Mouse (Mus musculus) intestine, postnatal 0 days (tissue): ENCODE results near the gene Hid1. TPM values are rescaled to one million over a fixed set of nuclear protein-coding genes. Genes with fewer than 3 reads are reported as not detected.

Experiments
- ATAC-seq: fragments of 200-750 bp; cut with Nextera tagmentation; 2 replicates; pipeline ENCODE4 v1.8.0; 2017; ENCODE audit warnings: mild to moderate bottlenecking, moderate TSS enrichment, moderate library complexity
- H3K27ac ChIP-seq: fragments of 300-500 bp; sonication (generic); 2 replicates; pipeline ENCODE4 v1.5.1; 2014; ENCODE audit warnings: mild to moderate bottlenecking, low read depth, low read length, moderate library complexity
- H3K27me3 ChIP-seq: fragments of 300-500 bp; sonication (generic); replicated peaks from 2 replicates; pipeline ENCODE4 v1.6.1; 2014; ENCODE audit warnings: low read length, mixed read lengths; ENCODE audit not compliant: control insufficient read depth, insufficient read depth
- H3K36me3 ChIP-seq: fragments of 300-500 bp; sonication (generic); 2 replicates; pipeline ENCODE4 v1.6.1; 2014; ENCODE audit warnings: mild to moderate bottlenecking, moderate library complexity; ENCODE audit not compliant: control insufficient read depth, insufficient read depth
- H3K4me1 ChIP-seq: fragments of 300-500 bp; sonication (generic); replicated peaks from 2 replicates; pipeline ENCODE4 v1.6.1; 2014; ENCODE audit warnings: antibody characterized with exemption, low read length, mixed read lengths; ENCODE audit not compliant: control insufficient read depth, insufficient read depth
- H3K4me2 ChIP-seq: fragments of 300-500 bp; sonication (generic); replicated peaks from 2 replicates; pipeline ENCODE4 v1.6.1; 2014; ENCODE audit warnings: low read depth, mild to moderate bottlenecking, moderate library complexity
- H3K4me3 ChIP-seq: fragments of 300-500 bp; sonication (generic); 2 replicates; pipeline ENCODE4 v1.5.1; 2014; ENCODE audit warnings: low read depth, low read length
- H3K9ac ChIP-seq: fragments of 300-500 bp; sonication (generic); 2 replicates; pipeline ENCODE4 v1.6.1; 2014; ENCODE audit warnings: mild to moderate bottlenecking, low read depth, low read length
- H3K9me3 ChIP-seq: fragments of 300-500 bp; sonication (generic); 2 replicates; pipeline ENCODE4 v1.6.1; 2016; ENCODE audit warnings: mixed run types; ENCODE audit not compliant: control insufficient read depth
- CTCF ChIP-seq: sonication (generic); IDR thresholded peaks from 2 replicates; pipeline ENCODE4 v1.5.1; 2016; ENCODE audit warnings: low read depth, mild to moderate bottlenecking, control low read depth, antibody characterized with exemption, moderate library complexity
- WGBS: fragments of 180-500 bp; shearing (Covaris S2); extraction: QIAGEN DNeasy Blood & Tissue Kit; methylation state at CpG from one replicate; pipeline ENCODE4 v1.1.7; 2014; 5-methylcytosine and 5-hydroxymethylcytosine counted together
- polyA plus RNA-seq: library from polyadenylated mRNA; unstranded; fragments of >200 nt; fragmentation: Nextera tagmentation; extraction: Ambion mirVana; gene quantifications from 2 replicates; pipeline ENCODE4 v1.2.1, GENCODE M21; 2015

Hid1 gene
- polyA plus RNA-seq, 1 experiment from 2014 or later, result 10.8 TPM

GRCm38 (mm10) chr11:115336115-115336514, 31.4 kb downstream of the Hid1 start:
- WGBS, result 21% methylated on average over 6 of the region's 6 CpGs
- no peaks in the 10 kb centered on the region for H3K36me3 ChIP-seq
- no peak overlapping the region for H3K4me3 ChIP-seq
- no peak overlapping the region for H3K4me2 ChIP-seq
- no peak overlapping the region for H3K9ac ChIP-seq
- no peak overlapping the region for H3K27ac ChIP-seq
- no peak for TF ChIP-seq CTCF
- ATAC-seq, result no peak
- no peaks in the 10 kb centered on the region for H3K9me3 ChIP-seq
- peaks cover 13% of the 10 kb centered on the region; the same call in 1 of the 2 replicates for H3K4me1 ChIP-seq
- H3K27me3 ChIP-seq, result peaks cover 46% of the 10 kb centered on the region

- 0 out of 2 replicates have a peak overlapping the region, but pooled peaks have one; percentile 18 for H3K4me3 ChIP-seq
- 43% methylated on average over 12 of the region's 12 CpGs for WGBS
- no peak overlapping the region; the same call in 1 of the 2 replicates for H3K4me2 ChIP-seq
- no peak overlapping the region for H3K9ac ChIP-seq
- no peak overlapping the region for H3K27ac ChIP-seq
- no peak for TF ChIP-seq CTCF
- peaks cover 49% of the 10 kb centered on the region for H3K27me3 ChIP-seq
- ATAC-seq, result no peak
- no peaks in the 10 kb centered on the region for H3K36me3 ChIP-seq
- no peaks in the 10 kb centered on the region for H3K9me3 ChIP-seq
- peaks cover 13% of the 10 kb centered on the region; the same call in 1 of the 2 replicates for H3K4me1 ChIP-seq
Measured at GRCm38 (mm10) chr11:115335223-115335622, 32.3 kb downstream of the Hid1 start.

- H3K9ac ChIP-seq, result peak within 1 kb of the TSS; percentile 26; the same call in 1 of the 2 replicates
- TF ChIP-seq CTCF, result no peak
- H3K27ac ChIP-seq, result no peak within 1 kb of the TSS
- H3K36me3 ChIP-seq, result no peaks in the 10 kb centered on the region
- peaks cover 54% of the 10 kb centered on the region for H3K27me3 ChIP-seq
- H3K4me3 ChIP-seq, result 0 out of 2 replicates have a peak within 1 kb of the TSS, but pooled peaks have one; percentile 18
- H3K4me1 ChIP-seq, result peaks cover 13% of the 10 kb centered on the region; the same call in 1 of the 2 replicates
- 3% methylated on average over 29 of the region's 29 CpGs for WGBS
- no peak for ATAC-seq
- peak within 1 kb of the TSS; percentile 44 for H3K4me2 ChIP-seq
- no peaks in the 10 kb centered on the region for H3K9me3 ChIP-seq
Measured at GRCm38 (mm10) chr11:115334531-115334930, 33.0 kb downstream of the Hid1 start, which contains the start of gene Otop3. Gene Otop3 (plus strand): TSS chr11:115334731.

GRCm38 (mm10) chr11:115329339-115329738, 38.2 kb downstream of the Hid1 start:
- H3K27me3 ChIP-seq, result peaks cover 44% of the 10 kb centered on the region
- TF ChIP-seq CTCF, result peak; percentile 48
- H3K36me3 ChIP-seq, result no peaks in the 10 kb centered on the region
- peaks cover under 1% of the 10 kb centered on the region; the same call in 1 of the 2 replicates for H3K4me1 ChIP-seq
- H3K4me3 ChIP-seq, result no peak overlapping the region
- H3K9ac ChIP-seq, result no peak overlapping the region
- no peak for ATAC-seq
- H3K4me2 ChIP-seq, result no peak overlapping the region
- WGBS, result 71% methylated on average over 15 of the region's 15 CpGs
- no peak overlapping the region for H3K27ac ChIP-seq
- H3K9me3 ChIP-seq, result no peaks in the 10 kb centered on the region

- ATAC-seq, result no peak
- Histone ChIP-seq H3K9ac (no peak overlapping the region), H3K4me1 (no peaks in the 10 kb centered on the region), H3K36me3 (no peaks in the 10 kb centered on the region), H3K4me2 (no peak overlapping the region), H3K4me3 (no peak overlapping the region), H3K27ac (no peak overlapping the region), H3K27me3 (peaks cover 47% of the 10 kb centered on the region), H3K9me3 (no peaks in the 10 kb centered on the region)
- WGBS, result 51% methylated on average over 7 of the region's 7 CpGs
- no peak for TF ChIP-seq CTCF
Measured at GRCm38 (mm10) chr11:115326730-115327129, 40.8 kb downstream of the Hid1 start.

- WGBS, result 17% methylated on average over 32 of the region's 32 CpGs
- TF ChIP-seq CTCF, result no peak
- H3K27me3 ChIP-seq, result peaks cover 69% of the 10 kb centered on the region
Measured at GRCm38 (mm10) chr11:115323354-115323753, 44.2 kb downstream of the Hid1 start.

More at GRCm38 (mm10) chr11:115323354-115323753, 44.2 kb downstream of the Hid1 start:
- Histone ChIP-seq H3K36me3 (no peaks in the 10 kb centered on the region), H3K9ac (no peak overlapping the region), H3K4me1 (no peaks in the 10 kb centered on the region), H3K9me3 (no peaks in the 10 kb centered on the region), H3K4me3 (no peak overlapping the region), H3K27ac (no peak overlapping the region), H3K4me2 (no peak overlapping the region)
- no peak for ATAC-seq
